In genomic region chr10:29196811-29197210, GRCm38 (mm10) we compare ENCODE assay signal across 19 mouse cellular contexts. TPM values are rescaled to one million over a fixed set of nuclear protein-coding genes. Genes with fewer than 3 reads are reported as not detected.
DNase-seq lines count a peak whose midpoint lies in the region; ATAC-seq and TF ChIP-seq lines count a peak whose summit lies in the region.
"Had no signal": no experiment of that assay in that cellular context is flagged by ENCODE, and none has a peak within 500 bp of the region (broad histone marks: within the 10 kb centered on the region; RNA-seq: fewer than 3 reads in every experiment).

No protein-coding gene starts in this region.

- peak; percentile 28; the same call in 1 of the 2 replicates for ATAC-seq in forebrain, embryonic 13.5 days
- ATAC-seq in forebrain, embryonic 14.5 days: no peak
- ATAC-seq in neural tube, embryonic 14.5 days (ENCODE audit: low read depth): peak; percentile 35; the same call in 1 of the 2 replicates
- ATAC-seq: forebrain, embryonic 16.5 days; lung, postnatal 0 days had no signal

- H3K9me3 ChIP-seq in forebrain, embryonic 13.5 days (replicated peaks): 0 out of 2 replicates have a peak, but pooled peaks cover 12% of the 10 kb centered on the region
- peaks cover 4% of the 10 kb centered on the region; the same call in 1 of the 2 replicates for H3K9me3 ChIP-seq in forebrain, embryonic 14.5 days (replicated peaks; ENCODE audit: control insufficient read depth, low read length)
- H3K9me3 ChIP-seq in neural tube, embryonic 14.5 days (ENCODE audit: control insufficient read depth, low read length): no peaks in the 10 kb centered on the region
- H3K9me3 ChIP-seq: heart, embryonic 15.5 days; liver, embryonic 15.5 days had no signal

- no peak for TF ChIP-seq CTCF in bone marrow, adult 2 months (IDR thresholded peaks at IDR 0.05; ENCODE audit: control insufficient read depth, insufficient read depth, low read length)

- H3K4me2 ChIP-seq in forebrain, embryonic 13.5 days: no peak overlapping the region
- no peak overlapping the region for H3K4me2 ChIP-seq in forebrain, embryonic 14.5 days (ENCODE audit: low read length)
- H3K4me2 ChIP-seq in neural tube, embryonic 14.5 days (ENCODE audit: low read depth, low read length): no peak overlapping the region
- H3K4me2 ChIP-seq: heart, embryonic 15.5 days; limb, embryonic 13.5 days; liver, embryonic 15.5 days had no signal

- peaks cover 67% of the 10 kb centered on the region for H3K36me3 ChIP-seq in forebrain, embryonic 13.5 days (ENCODE audit: poor library complexity, severe bottlenecking)
- peaks cover 73% of the 10 kb centered on the region for H3K36me3 ChIP-seq in forebrain, embryonic 14.5 days (ENCODE audit: control insufficient read depth, insufficient read depth, low read length)
- H3K36me3 ChIP-seq in neural tube, embryonic 14.5 days (ENCODE audit: control insufficient read depth, insufficient read depth, low read length): peaks cover 41% of the 10 kb centered on the region
- H3K36me3 ChIP-seq: heart, embryonic 15.5 days; limb, embryonic 13.5 days; liver, embryonic 15.5 days had no signal

- H3K27me3 ChIP-seq in forebrain, embryonic 13.5 days: no peaks in the 10 kb centered on the region
- no peaks in the 10 kb centered on the region for H3K27me3 ChIP-seq in forebrain, embryonic 14.5 days (replicated peaks; ENCODE audit: control insufficient read depth, insufficient read depth, low read length)
- H3K27me3 ChIP-seq in neural tube, embryonic 14.5 days (ENCODE audit: control insufficient read depth, insufficient read depth, low read length): no peaks in the 10 kb centered on the region
- H3K27me3 ChIP-seq: heart, embryonic 15.5 days; limb, embryonic 13.5 days; liver, embryonic 15.5 days had no signal

- H3K9ac ChIP-seq in forebrain, embryonic 13.5 days: no peak overlapping the region
- H3K9ac ChIP-seq in forebrain, embryonic 14.5 days (ENCODE audit: low read length): no peak overlapping the region
- H3K9ac ChIP-seq in neural tube, embryonic 14.5 days (replicated peaks; ENCODE audit: low read depth, low read length): no peak overlapping the region
- H3K9ac ChIP-seq: heart, embryonic 15.5 days; limb, embryonic 13.5 days; liver, embryonic 15.5 days had no signal

- H3K27ac ChIP-seq in forebrain, embryonic 13.5 days: no peak overlapping the region
- H3K27ac ChIP-seq in forebrain, embryonic 14.5 days (ENCODE audit: low read depth, low read length): no peak overlapping the region
- H3K27ac ChIP-seq in neural tube, embryonic 14.5 days (ENCODE audit: low read depth, low read length): no peak overlapping the region
- H3K27ac ChIP-seq in bone marrow, adult 2 months (ENCODE audit: control insufficient read depth, insufficient read depth, low read depth, low read length, poor library complexity): no peak overlapping the region
- H3K27ac ChIP-seq: heart, embryonic 15.5 days; limb, embryonic 13.5 days; liver, embryonic 15.5 days; stomach, postnatal 0 days had no signal

- no peak overlapping the region for H3K4me3 ChIP-seq in forebrain, embryonic 13.5 days
- no peak overlapping the region for H3K4me3 ChIP-seq in forebrain, embryonic 14.5 days (ENCODE audit: low read depth, low read length)
- no peak overlapping the region for H3K4me3 ChIP-seq in neural tube, embryonic 14.5 days (ENCODE audit: low read depth, low read length)
- no peak overlapping the region for H3K4me3 ChIP-seq in bone marrow, adult 2 months (replicated peaks; ENCODE audit: control insufficient read depth, low read depth, low read length)
- H3K4me3 ChIP-seq: heart, embryonic 15.5 days; limb, embryonic 13.5 days; liver, embryonic 15.5 days had no signal

- H3K4me1 ChIP-seq in forebrain, embryonic 13.5 days: no peaks in the 10 kb centered on the region
- H3K4me1 ChIP-seq in forebrain, embryonic 14.5 days (ENCODE audit: control insufficient read depth, insufficient read depth, low read length): no peaks in the 10 kb centered on the region
- H3K4me1 ChIP-seq in neural tube, embryonic 14.5 days (ENCODE audit: control insufficient read depth, insufficient read depth, low read length): no peaks in the 10 kb centered on the region
- H3K4me1 ChIP-seq in bone marrow, adult 2 months (ENCODE audit: control insufficient read depth, insufficient read depth, low read length): no peaks in the 10 kb centered on the region
- H3K4me1 ChIP-seq: heart, embryonic 15.5 days; limb, embryonic 13.5 days; liver, embryonic 15.5 days had no signal

- TF ChIP-seq POLR2A in bone marrow, adult 2 months (IDR thresholded peaks at IDR 0.05; ENCODE audit: borderline replicate concordance, control insufficient read depth, low read depth, low read length): 0 out of 2 replicates have a peak, but pooled peaks have one; percentile 0

- WGBS in forebrain, embryonic 13.5 days: 97% methylated on average over 33 of the region's 33 CpGs
- 98% methylated on average over 33 of the region's 33 CpGs for WGBS in forebrain, embryonic 14.5 days
- 97% methylated on average over 33 of the region's 33 CpGs for WGBS in neural tube, embryonic 14.5 days
- 95% methylated on average over 33 of the region's 33 CpGs for WGBS in bone marrow, adult 2 months

- no peak for DNase-seq in forebrain, embryonic 14.5 days (ENCODE audit: low spot score)
- DNase-seq in neural tube, embryonic 10.5 days (ENCODE audit: extremely low spot score, low spot score): no peak
- DNase-seq in testis, postnatal 14 days (ENCODE audit: low spot score): peak; percentile 13
- no peak for DNase-seq in layer of hippocampus, postnatal 14 days (ENCODE audit: low spot score in 2 of 2)
- no peak for DNase-seq in liver
- DNase-seq: adrenal gland, adult 8-10 months; cerebellum, adult 11-12 months; heart, adult 18-20 months; kidney, adult 8-10 months had no signal

RNA-seq across cellular contexts. Expression of gene Gm49353, which starts 1.9 kb away (rescaled TPM):
- polyA plus RNA-seq in forebrain, embryonic 13.5 days (2015; fragmentation: Nextera tagmentation; extraction: Ambion mirVana): 13.0 and 19.1 TPM in 2 replicates
- 8.3 and 14.9 TPM in 2 replicates for polyA plus RNA-seq in forebrain, embryonic 14.5 days (2014; fragmentation: Nextera tagmentation; extraction: Ambion mirVana)
- polyA plus RNA-seq in neural tube, embryonic 14.5 days (2014; fragmentation: Nextera tagmentation; extraction: Ambion mirVana): 12.1 and 14.9 TPM in 2 replicates
- polyA plus RNA-seq in bone marrow, adult 2 months (2011; ENCODE audit: insufficient read depth, insufficient read length, low replicate concordance, missing spikeins): 3.6 and 4.6 TPM in 2 replicates
- 10 to 100 TPM; 25.5 to 30.4 TPM for total RNA-seq in layer of hippocampus, postnatal 14 days (2021)
- total RNA-seq: gastrocnemius, adult 18-20 months; heart, adult 18-20 months had no signal
- polyA plus RNA-seq: heart, embryonic 15.5 days; limb, embryonic 13.5 days; liver, embryonic 15.5 days; lung, postnatal 0 days had no signal

RNA-seq across cellular contexts. Expression of gene 9330159F19Rik, which starts 14.6 kb away (rescaled TPM):
- 22.8 and 23.1 TPM in 2 replicates for polyA plus RNA-seq in forebrain, embryonic 13.5 days (2015; fragmentation: Nextera tagmentation; extraction: Ambion mirVana)
- 27.7 and 37.4 TPM in 2 replicates for polyA plus RNA-seq in forebrain, embryonic 14.5 days (2014; fragmentation: Nextera tagmentation; extraction: Ambion mirVana)
- 30.3 and 36.3 TPM in 2 replicates for polyA plus RNA-seq in neural tube, embryonic 14.5 days (2014; fragmentation: Nextera tagmentation; extraction: Ambion mirVana)
- polyA plus RNA-seq in bone marrow, adult 2 months (2011; ENCODE audit: insufficient read depth, insufficient read length, low replicate concordance, missing spikeins): 0.63 and 0.67 TPM in 2 replicates
- total RNA-seq in layer of hippocampus, postnatal 14 days (2021): 10 to 100 TPM; 82.5 to 83.3 TPM

RNA-seq across cellular contexts. Expression of gene Soga3, which starts 53.2 kb away (rescaled TPM):
- 60.4 and 65.3 TPM in 2 replicates for polyA plus RNA-seq in forebrain, embryonic 13.5 days (2015; fragmentation: Nextera tagmentation; extraction: Ambion mirVana)
- 47.0 and 74.8 TPM in 2 replicates for polyA plus RNA-seq in forebrain, embryonic 14.5 days (2014; fragmentation: Nextera tagmentation; extraction: Ambion mirVana)
- 104 and 110 TPM in 2 replicates for polyA plus RNA-seq in neural tube, embryonic 14.5 days (2014; fragmentation: Nextera tagmentation; extraction: Ambion mirVana)
- polyA plus RNA-seq in bone marrow, adult 2 months (2011; ENCODE audit: insufficient read depth, insufficient read length, low replicate concordance, missing spikeins): not detected in 2 replicates
- total RNA-seq in layer of hippocampus, postnatal 14 days (2021): 100 to 1,000 TPM; 162 to 165 TPM
- total RNA-seq: gastrocnemius, adult 18-20 months; heart, adult 18-20 months had no signal

Comparison
In these comparisons a context has a peak if more than half of its experiments do, and no peak if none do; other contexts are left out.
1. RNA of gene 9330159F19Rik, which starts 14.6 kb away (polyA plus RNA-seq): 30.3 to 36.3 TPM in neural tube, embryonic 14.5 days, 27.7 to 37.4 TPM in forebrain, embryonic 14.5 days and 22.8 to 23.1 TPM in forebrain, embryonic 13.5 days; 0.63 to 0.67 TPM in bone marrow, adult 2 months; every median in the first group is over 10 times any median in the second.
2. RNA of gene Soga3, which starts 53.2 kb away (polyA plus RNA-seq): 104 to 110 TPM in neural tube, embryonic 14.5 days, 60.4 to 65.3 TPM in forebrain, embryonic 13.5 days and 47.0 to 74.8 TPM in forebrain, embryonic 14.5 days; not detected in bone marrow, adult 2 months; every median in the first group is over 10 times any median in the second.